Mouse (Mus musculus) urinary bladder, postnatal 10 days (tissue): ENCODE results near the gene Sergef.

Experiments
- DNase-seq: peaks from one replicate; pipeline ENCODE4 v3.0.0; 2022; ENCODE audit warnings: low spot score

The Sergef gene

GRCm38 (mm10) chr7:46540616-46541015 lies 99.0 kb downstream of the Sergef start:
- no peak for DNase-seq

GRCm38 (mm10) chr7:46536456-46537097 lies 103.0 kb downstream of the Sergef start:
- DNase-seq = no peak

GRCm38 (mm10) chr7:46535429-46535799 lies 104.2 kb downstream of the Sergef start:
- DNase-seq = no peak

GRCm38 (mm10) chr7:46534767-46535428 lies 104.7 kb downstream of the Sergef start:
- DNase-seq = no peak

- no peak for DNase-seq
Measured at GRCm38 (mm10) chr7:46533518-46533917, 106.1 kb downstream of the Sergef start.

GRCm38 (mm10) chr7:46531345-46531744 lies 108.3 kb downstream of the Sergef start:
- DNase-seq = no peak

- no peak for DNase-seq
Measured at GRCm38 (mm10) chr7:46529930-46530329, 109.7 kb downstream of the Sergef start.

- DNase-seq = no peak
Measured at GRCm38 (mm10) chr7:46529259-46529658, 110.3 kb downstream of the Sergef start.

GRCm38 (mm10) chr7:46526665-46527154 lies 112.9 kb downstream of the Sergef start:
- no peak for DNase-seq

GRCm38 (mm10) chr7:46523215-46523614 lies 116.4 kb downstream of the Sergef start:
- DNase-seq = no peak

- no peak for DNase-seq
Measured at GRCm38 (mm10) chr7:46521794-46522193, 117.8 kb downstream of the Sergef start.

GRCm38 (mm10) chr7:46519148-46519547 lies 120.5 kb downstream of the Sergef start:
- DNase-seq = no peak

- DNase-seq = no peak
Measured at GRCm38 (mm10) chr7:46517158-46517557, 122.4 kb downstream of the Sergef start.

- DNase-seq = no peak
Measured at GRCm38 (mm10) chr7:46515960-46516359, 123.6 kb downstream of the Sergef start.

GRCm38 (mm10) chr7:46514981-46515380 lies 124.6 kb downstream of the Sergef start:
- no peak for DNase-seq

GRCm38 (mm10) chr7:46513562-46513961 lies 126.0 kb downstream of the Sergef start:
- no peak for DNase-seq

- no peak for DNase-seq
Measured at GRCm38 (mm10) chr7:46512792-46513191, 126.8 kb downstream of the Sergef start.

GRCm38 (mm10) chr7:46510806-46511205 lies 128.8 kb downstream of the Sergef start:
- DNase-seq = no peak

GRCm38 (mm10) chr7:46509391-46510310 lies 130.0 kb downstream of the Sergef start:
- DNase-seq = no peak

GRCm38 (mm10) chr7:46508590-46509318 lies 130.9 kb downstream of the Sergef start:
- DNase-seq = no peak

- no peak for DNase-seq
Measured at GRCm38 (mm10) chr7:46504157-46504556, 135.4 kb downstream of the Sergef start.

- no peak for DNase-seq
Measured at GRCm38 (mm10) chr7:46502650-46503049, 137.0 kb downstream of the Sergef start.
